Mouse (Mus musculus) heart, embryonic 13.5 days (tissue): ENCODE results near the gene Adgrl1. TPM values are rescaled to one million over a fixed set of nuclear protein-coding genes. Genes with fewer than 3 reads are reported as not detected.

ENCODE experiments used
- ATAC-seq: fragments of 200-750 bp; cut with Nextera tagmentation; 2 replicates; pipeline ENCODE4 v1.8.0; 2017; ENCODE audit warnings: moderate TSS enrichment; ENCODE audit not compliant: insufficient number of reproducible peaks, low FRiP score, low TSS enrichment; ENCODE audit errors: extremely low read depth
- H3K27ac ChIP-seq: fragments of 300-500 bp; sonication (generic); replicated peaks from 2 replicates; pipeline ENCODE4 v1.5.1; 2015; ENCODE audit warnings: moderate library complexity, mild to moderate bottlenecking, inconsistent platforms
- H3K27me3 ChIP-seq: fragments of 300-500 bp; sonication (generic); replicated peaks from 2 replicates; pipeline ENCODE4 v1.6.1; 2015; ENCODE audit warnings: mild to moderate bottlenecking, inconsistent platforms
- H3K36me3 ChIP-seq: fragments of 300-500 bp; sonication (generic); 2 replicates; pipeline ENCODE4 v1.6.1; 2015; ENCODE audit warnings: mild to moderate bottlenecking, inconsistent platforms
- H3K4me1 ChIP-seq: fragments of 300-500 bp; sonication (generic); 2 replicates; pipeline ENCODE4 v1.6.1; 2015; ENCODE audit warnings: inconsistent platforms
- H3K4me2 ChIP-seq: fragments of 300-500 bp; sonication (generic); 2 replicates; pipeline ENCODE4 v1.6.1; 2015; ENCODE audit warnings: inconsistent platforms, mild to moderate bottlenecking, moderate library complexity
- H3K4me3 ChIP-seq: fragments of 300-500 bp; sonication (generic); 2 replicates; pipeline ENCODE4 v1.5.1; 2015; ENCODE audit warnings: moderate library complexity, mild to moderate bottlenecking, inconsistent platforms
- H3K9ac ChIP-seq: fragments of 300-500 bp; sonication (generic); 2 replicates; pipeline ENCODE4 v1.6.1; 2015; ENCODE audit warnings: inconsistent platforms, mild to moderate bottlenecking, moderate library complexity
- H3K9me3 ChIP-seq: fragments of 300-500 bp; sonication (generic); 2 replicates; pipeline ENCODE4 v1.6.1; 2016; ENCODE audit warnings: inconsistent platforms
- WGBS: fragments of 180-500 bp; shearing (Covaris S2); methylation state at CpG from one replicate; pipeline ENCODE4 v1.1.7; 2015; ENCODE audit warnings: mixed read lengths; 5-methylcytosine and 5-hydroxymethylcytosine counted together
- polyA plus RNA-seq: library from polyadenylated mRNA; unstranded; fragments of >200 nt; fragmentation: Nextera tagmentation; extraction: Ambion mirVana; gene quantifications from 2 replicates; pipeline ENCODE4 v1.2.1, GENCODE M21; 2015

Gene Adgrl1
- polyA plus RNA-seq, 1 experiment from 2014 or later, result 8.7 TPM

DNA sequence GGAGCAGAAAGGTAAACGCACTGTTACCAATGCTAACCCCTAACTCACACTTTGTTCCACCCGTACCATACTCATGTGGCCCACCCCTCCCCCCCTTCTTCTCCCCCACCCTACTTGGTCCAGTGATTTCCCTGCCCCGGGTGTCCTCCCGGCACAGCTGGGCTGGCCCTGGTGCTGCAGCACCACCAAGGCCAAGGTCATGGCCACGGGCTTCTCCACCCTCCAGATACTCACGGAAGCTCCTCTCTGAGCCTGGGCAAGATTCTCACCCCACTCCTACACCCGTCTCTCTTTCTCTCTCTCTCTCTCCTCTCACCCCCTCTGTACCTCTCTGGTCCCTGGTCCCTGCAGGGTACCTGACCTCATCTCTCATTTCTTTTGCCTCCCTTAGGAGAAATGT lies 26.4 kb downstream of the Adgrl1 start:
- Histone ChIP-seq H3K4me3 (no peak overlapping the region), H3K27ac (no peak overlapping the region), H3K27me3 (no peaks in the 10 kb centered on the region), H3K36me3 (peaks cover 85% of the 10 kb centered on the region), H3K4me2 (no peak overlapping the region), H3K9me3 (no peaks in the 10 kb centered on the region), H3K4me1 (no peaks in the 10 kb centered on the region), H3K9ac (no peak overlapping the region)
- ATAC-seq, result no peak
- WGBS, result 64% methylated on average over 7 of the region's 7 CpGs

DNA sequence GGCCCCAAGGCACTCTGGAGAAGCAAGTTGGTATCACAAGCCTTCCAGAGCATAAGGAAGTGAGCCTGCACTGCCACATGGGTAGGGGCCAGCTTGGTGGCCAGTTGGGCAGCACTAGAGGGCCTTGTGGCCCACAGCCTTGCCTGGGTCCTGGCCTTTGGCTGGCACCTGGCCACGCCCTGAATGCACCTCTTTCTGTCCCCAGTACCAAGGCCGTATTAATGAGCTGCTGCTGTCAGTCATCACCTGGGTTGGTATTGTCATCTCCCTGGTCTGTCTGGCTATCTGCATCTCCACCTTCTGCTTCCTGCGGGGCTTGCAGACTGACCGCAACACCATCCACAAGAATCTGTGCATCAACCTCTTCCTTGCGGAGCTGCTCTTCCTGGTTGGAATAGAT lies 34.3 kb downstream of the Adgrl1 start:
- ATAC-seq, result no peak
- Histone ChIP-seq H3K4me1 (no peaks in the 10 kb centered on the region), H3K4me3 (no peak overlapping the region)

DNA sequence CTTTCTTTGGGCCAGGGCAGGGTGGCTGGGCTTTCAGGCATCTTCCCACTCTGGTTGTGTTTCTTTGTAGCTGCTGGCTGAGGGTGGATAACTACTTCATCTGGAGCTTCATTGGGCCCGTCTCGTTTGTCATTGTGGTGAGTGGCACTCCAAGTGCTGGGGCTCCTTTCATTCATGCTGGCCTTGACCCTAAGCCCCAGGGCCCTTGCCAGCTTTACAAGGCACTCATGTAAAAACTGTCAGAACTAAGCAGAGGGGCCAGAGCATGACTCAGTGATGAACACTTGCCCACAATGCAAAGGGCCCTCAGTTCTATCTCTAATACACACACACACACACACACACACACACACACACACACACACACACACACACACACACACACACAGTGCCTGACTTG lies 35.1 kb downstream of the Adgrl1 start:
- H3K9ac ChIP-seq, result no peak overlapping the region
- no peak overlapping the region for H3K27ac ChIP-seq
- H3K4me2 ChIP-seq, result no peak overlapping the region
- peaks cover 100% of the 10 kb centered on the region for H3K36me3 ChIP-seq
- H3K4me3 ChIP-seq, result no peak overlapping the region
- no peaks in the 10 kb centered on the region for H3K9me3 ChIP-seq
- ATAC-seq, result no peak
- no peaks in the 10 kb centered on the region for H3K27me3 ChIP-seq
- H3K4me1 ChIP-seq, result no peaks in the 10 kb centered on the region
- WGBS, result 80% methylated on average over 2 of the region's 2 CpGs

More for the DNA sequence above, 34.3 kb downstream of the Adgrl1 start:
- 78% methylated on average over 5 of the region's 5 CpGs for WGBS
- Histone ChIP-seq H3K9ac (no peak overlapping the region), H3K27me3 (no peaks in the 10 kb centered on the region), H3K9me3 (no peaks in the 10 kb centered on the region), H3K36me3 (peaks cover 100% of the 10 kb centered on the region), H3K27ac (no peak overlapping the region), H3K4me2 (no peak overlapping the region)

DNA sequence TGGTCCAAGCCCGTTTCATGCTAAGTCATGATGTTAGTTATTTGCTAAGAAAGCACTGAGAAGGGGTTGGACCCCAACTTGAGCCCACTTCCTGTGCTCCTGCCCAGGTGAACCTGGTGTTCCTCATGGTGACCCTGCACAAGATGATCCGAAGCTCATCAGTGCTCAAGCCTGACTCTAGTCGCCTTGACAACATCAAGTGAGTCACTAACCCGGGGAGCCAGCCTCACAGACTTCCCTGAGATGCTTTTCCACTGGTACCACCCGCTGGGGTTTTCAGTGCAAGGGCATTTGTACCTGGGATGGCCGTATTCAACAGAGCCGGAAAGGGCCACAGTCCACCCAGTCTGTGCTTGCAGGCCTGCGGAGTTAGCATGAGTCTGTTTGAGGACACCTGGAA lies 35.5 kb downstream of the Adgrl1 start:
- Histone ChIP-seq H3K27me3 (no peaks in the 10 kb centered on the region), H3K27ac (no peak overlapping the region), H3K4me3 (no peak overlapping the region), H3K4me1 (no peaks in the 10 kb centered on the region), H3K9me3 (no peaks in the 10 kb centered on the region), H3K4me2 (no peak overlapping the region), H3K9ac (no peak overlapping the region), H3K36me3 (peaks cover 100% of the 10 kb centered on the region)
- ATAC-seq, result no peak
- WGBS, result 86% methylated on average over 8 of the region's 8 CpGs

DNA sequence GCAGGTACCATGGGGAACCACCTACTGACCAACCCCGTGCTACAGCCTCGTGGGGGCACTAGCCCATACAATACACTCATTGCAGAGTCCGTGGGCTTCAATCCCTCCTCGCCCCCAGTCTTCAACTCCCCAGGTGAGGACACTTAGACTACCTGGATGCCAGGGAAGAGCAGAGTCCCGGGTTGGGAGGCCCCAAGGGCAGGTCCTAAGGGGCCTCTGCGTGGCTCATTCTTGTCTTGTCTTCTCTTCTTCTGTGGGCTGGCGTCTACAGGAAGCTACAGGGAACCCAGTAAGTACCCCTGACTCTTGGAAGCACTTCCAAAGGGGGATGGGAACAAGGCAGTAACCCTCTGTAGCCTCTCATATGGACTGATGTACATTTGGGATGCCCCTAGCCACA lies 37.7 kb downstream of the Adgrl1 start:
- 84% methylated on average over 7 of the region's 7 CpGs for WGBS
- ATAC-seq, result no peak
- Histone ChIP-seq H3K4me1 (no peaks in the 10 kb centered on the region), H3K36me3 (peaks cover 79% of the 10 kb centered on the region), H3K9ac (no peak overlapping the region), H3K4me2 (no peak overlapping the region), H3K9me3 (no peaks in the 10 kb centered on the region), H3K27me3 (no peaks in the 10 kb centered on the region), H3K27ac (no peak overlapping the region), H3K4me3 (no peak overlapping the region)

DNA sequence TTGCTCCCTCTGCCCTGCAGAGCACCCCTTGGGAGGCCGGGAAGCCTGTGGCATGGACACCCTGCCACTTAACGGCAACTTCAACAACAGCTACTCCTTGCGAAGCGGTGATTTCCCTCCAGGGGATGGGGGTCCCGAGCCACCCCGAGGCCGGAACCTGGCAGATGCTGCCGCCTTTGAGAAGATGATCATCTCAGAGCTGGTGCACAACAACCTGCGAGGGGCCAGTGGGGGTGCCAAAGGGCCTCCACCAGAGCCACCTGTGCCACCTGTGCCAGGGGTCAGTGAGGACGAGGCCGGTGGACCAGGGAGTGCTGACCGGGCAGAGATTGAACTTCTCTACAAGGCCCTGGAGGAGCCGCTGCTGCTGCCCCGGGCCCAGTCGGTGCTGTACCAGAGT lies 38.4 kb downstream of the Adgrl1 start:
- no peak for ATAC-seq
- Histone ChIP-seq H3K4me3 (no peak overlapping the region), H3K36me3 (peaks cover 72% of the 10 kb centered on the region), H3K4me2 (no peak overlapping the region), H3K9me3 (no peaks in the 10 kb centered on the region), H3K27me3 (no peaks in the 10 kb centered on the region), H3K9ac (no peak overlapping the region), H3K27ac (no peak overlapping the region), H3K4me1 (no peaks in the 10 kb centered on the region)
- 90% methylated on average over 15 of the region's 15 CpGs for WGBS

DNA sequence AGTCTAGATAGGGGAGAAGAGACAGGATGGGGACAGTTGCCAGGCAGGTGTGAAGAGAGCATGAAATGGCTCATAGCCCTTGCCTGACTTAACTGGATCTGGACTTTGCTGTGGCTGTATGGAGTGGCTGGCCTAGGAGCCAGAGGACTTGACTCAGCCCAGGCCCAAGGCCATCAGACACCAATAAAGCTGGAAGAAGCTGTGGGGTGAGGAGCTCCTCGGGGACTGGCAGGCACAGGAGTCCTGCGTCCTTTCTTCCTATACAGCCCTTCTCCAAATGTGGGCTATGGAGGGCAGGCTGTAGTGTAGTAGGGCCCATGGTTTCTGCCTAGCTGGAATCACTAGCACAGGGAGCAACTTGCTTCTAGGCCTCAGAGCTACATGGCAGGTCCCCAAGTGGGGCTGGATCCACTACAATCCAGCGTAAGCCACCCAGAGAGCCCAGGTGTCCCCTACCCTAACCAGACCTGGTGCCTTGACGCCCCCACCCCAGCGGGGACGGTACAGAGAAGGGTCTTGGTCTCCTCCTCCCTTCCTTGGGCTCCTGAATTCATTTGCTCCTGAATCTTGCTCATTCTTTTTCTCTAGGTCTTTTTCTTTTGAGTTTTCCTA lies 41.3 kb downstream of the Adgrl1 start:
- Histone ChIP-seq H3K4me3 (no peak overlapping the region), H3K4me1 (no peaks in the 10 kb centered on the region), H3K9ac (no peak overlapping the region), H3K27me3 (no peaks in the 10 kb centered on the region), H3K27ac (no peak overlapping the region), H3K9me3 (no peaks in the 10 kb centered on the region), H3K36me3 (peaks cover 44% of the 10 kb centered on the region), H3K4me2 (no peak overlapping the region)
- ATAC-seq, result no peak
- WGBS, result 73% methylated on average over 6 of the region's 6 CpGs

DNA sequence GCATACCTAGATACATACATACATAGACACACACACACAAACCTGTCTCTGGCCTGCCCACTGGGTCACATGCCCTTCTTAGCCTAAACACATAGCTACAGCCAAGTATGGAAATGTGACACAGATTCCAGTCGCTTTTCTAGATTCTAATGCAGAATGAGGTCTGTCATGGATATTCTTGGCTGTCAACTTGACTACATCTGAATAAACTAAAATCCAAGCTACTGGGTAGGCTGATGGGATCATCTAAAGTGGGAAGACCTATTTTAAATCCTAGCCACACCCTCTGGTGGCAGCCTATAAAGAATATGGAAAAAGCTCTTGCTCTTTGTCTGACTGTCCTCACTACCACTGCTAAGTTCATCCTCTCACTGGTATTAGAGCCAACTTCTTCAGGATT lies 42.5 kb downstream of the Adgrl1 start:
- peaks cover 31% of the 10 kb centered on the region for H3K36me3 ChIP-seq
- 69% methylated on average over 1 of the region's 1 CpGs for WGBS
- H3K4me2 ChIP-seq, result no peak overlapping the region
- H3K4me3 ChIP-seq, result no peak overlapping the region
- no peak for ATAC-seq
- H3K27ac ChIP-seq, result no peak overlapping the region
- H3K4me1 ChIP-seq, result no peaks in the 10 kb centered on the region
- H3K27me3 ChIP-seq, result no peaks in the 10 kb centered on the region
- no peaks in the 10 kb centered on the region for H3K9me3 ChIP-seq
- no peak overlapping the region for H3K9ac ChIP-seq

DNA sequence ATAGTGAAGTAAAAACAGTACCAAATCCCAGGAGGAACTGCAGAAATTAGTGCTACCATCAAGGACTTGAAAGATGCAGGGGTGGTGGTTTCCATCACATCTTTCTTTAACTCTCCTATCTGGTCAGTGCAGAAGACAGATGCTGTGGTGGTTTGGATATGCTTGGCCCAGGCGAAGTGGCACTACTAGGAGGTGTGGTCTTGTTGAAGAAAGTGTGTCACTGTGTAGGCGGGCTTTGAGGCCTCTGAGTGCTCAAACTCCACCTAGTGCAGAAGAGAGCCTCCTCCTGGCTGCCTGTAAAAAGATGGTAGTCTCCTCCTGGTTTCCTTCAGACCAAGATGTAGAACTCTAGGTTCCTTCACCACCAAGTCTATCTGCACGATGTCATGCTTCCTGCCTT lies 45.6 kb downstream of the Adgrl1 start:
- Histone ChIP-seq H3K9ac (no peak overlapping the region), H3K36me3 (peaks cover under 1% of the 10 kb centered on the region; the same call in 1 of the 2 replicates), H3K4me3 (no peak overlapping the region), H3K9me3 (no peaks in the 10 kb centered on the region), H3K27ac (no peak overlapping the region), H3K4me1 (no peaks in the 10 kb centered on the region), H3K4me2 (no peak overlapping the region), H3K27me3 (no peaks in the 10 kb centered on the region)
- ATAC-seq, result no peak
- 43% methylated on average over 3 of the region's 3 CpGs for WGBS

DNA sequence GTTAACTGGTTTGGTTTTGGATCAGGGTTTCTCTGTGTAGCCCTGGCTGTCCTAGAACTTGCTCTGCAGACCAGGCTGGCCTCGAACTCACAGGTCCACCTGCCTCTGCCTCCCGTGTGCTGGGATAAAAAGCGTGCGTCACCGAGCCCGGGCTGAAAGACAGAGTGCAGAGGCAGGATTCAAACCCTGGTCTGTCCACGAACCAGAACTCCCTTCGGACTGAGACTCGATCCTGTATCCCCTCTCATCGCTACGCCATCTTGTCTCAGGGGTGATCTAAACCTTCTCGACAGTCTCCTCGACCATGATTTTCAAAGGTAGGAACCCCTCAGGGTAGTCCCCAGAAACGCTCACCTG lies 54.8 kb downstream of the Adgrl1 start:
- no peak overlapping the region; the same call in 1 of the 2 replicates for H3K27ac ChIP-seq

DNA sequence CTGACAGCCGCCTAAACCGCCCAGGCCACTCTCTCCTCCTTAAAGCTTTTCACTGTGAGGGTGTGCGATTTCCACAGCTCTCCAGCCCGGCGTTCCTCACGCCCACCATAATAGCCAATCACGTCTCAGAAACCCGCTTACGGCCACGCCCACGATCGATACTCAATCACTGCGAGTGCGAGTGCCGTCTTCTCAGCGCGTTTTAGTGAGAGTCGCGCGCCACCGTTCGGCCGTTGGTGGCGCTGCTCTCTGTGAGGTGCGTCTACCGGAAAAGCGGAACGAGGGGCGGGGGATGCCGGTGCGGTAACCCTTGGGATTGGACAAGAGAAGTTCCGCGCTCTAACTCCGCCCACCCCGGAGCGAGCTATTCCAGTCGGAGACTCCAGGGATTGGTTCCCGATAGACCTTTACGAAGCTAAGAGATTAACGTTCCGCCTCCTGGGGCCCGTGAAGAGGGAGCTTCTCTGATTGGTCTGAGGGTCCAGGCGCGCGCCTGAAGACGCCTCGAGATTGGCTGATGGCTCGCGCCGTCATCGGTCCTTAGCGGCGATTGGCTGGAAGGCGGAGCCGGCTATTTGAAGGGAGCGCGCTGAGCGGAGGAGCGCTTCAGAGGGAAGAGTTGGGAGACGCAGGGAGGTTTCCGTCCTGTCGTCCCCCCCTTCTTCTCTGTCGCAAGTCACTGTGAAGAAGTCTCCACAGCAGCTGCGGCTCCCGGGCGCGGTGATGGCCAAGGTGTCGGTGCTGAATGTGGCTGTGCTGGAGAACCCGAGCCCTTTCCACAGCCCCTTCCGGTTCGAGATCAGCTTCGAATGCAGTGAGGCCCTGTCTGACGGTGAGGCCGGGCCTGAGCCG lies 55.4 kb downstream of the Adgrl1 start, which contains the start of the genes Gm10644 and Asf1b:
Gene Gm10644 (minus strand): TSS at position 100 of the 852 bp plus-strand sequence.
Gene Asf1b (plus strand): TSS at position 402 of the 852 bp plus-strand sequence.
- 0 out of 2 replicates have a peak, but pooled peaks cover 3% of the 10 kb centered on the region for H3K36me3 ChIP-seq
- peak within 1 kb of the TSS; percentile 13; the same call in 1 of the 2 replicates for H3K27ac ChIP-seq
- WGBS, result under 1% methylated on average over 75 of the region's 75 CpGs
- no peaks in the 10 kb centered on the region for H3K9me3 ChIP-seq
- peak within 1 kb of the TSS; percentile 98 for H3K4me2 ChIP-seq
- peak within 1 kb of the TSS; percentile 83 for H3K4me3 ChIP-seq
- no peaks in the 10 kb centered on the region for H3K27me3 ChIP-seq
- peaks cover 23% of the 10 kb centered on the region for H3K4me1 ChIP-seq
- peak within 1 kb of the TSS; percentile 85 for H3K9ac ChIP-seq
- ATAC-seq, result peak; percentile 98

More for the DNA sequence above, 54.8 kb downstream of the Adgrl1 start:
- Histone ChIP-seq H3K9me3 (no peaks in the 10 kb centered on the region), H3K27me3 (no peaks in the 10 kb centered on the region), H3K4me2 (peak overlapping the region; percentile 98), H3K9ac (peak overlapping the region; percentile 81), H3K36me3 (0 out of 2 replicates have a peak, but pooled peaks cover 2% of the 10 kb centered on the region), H3K4me1 (peaks cover 23% of the 10 kb centered on the region), H3K4me3 (peak overlapping the region; percentile 83)
- ATAC-seq, result no peak
- WGBS, result under 1% methylated on average over 14 of the region's 14 CpGs
